Comparison of ENCODE assay signal across 8 mouse cellular contexts in the genomic region with DNA sequence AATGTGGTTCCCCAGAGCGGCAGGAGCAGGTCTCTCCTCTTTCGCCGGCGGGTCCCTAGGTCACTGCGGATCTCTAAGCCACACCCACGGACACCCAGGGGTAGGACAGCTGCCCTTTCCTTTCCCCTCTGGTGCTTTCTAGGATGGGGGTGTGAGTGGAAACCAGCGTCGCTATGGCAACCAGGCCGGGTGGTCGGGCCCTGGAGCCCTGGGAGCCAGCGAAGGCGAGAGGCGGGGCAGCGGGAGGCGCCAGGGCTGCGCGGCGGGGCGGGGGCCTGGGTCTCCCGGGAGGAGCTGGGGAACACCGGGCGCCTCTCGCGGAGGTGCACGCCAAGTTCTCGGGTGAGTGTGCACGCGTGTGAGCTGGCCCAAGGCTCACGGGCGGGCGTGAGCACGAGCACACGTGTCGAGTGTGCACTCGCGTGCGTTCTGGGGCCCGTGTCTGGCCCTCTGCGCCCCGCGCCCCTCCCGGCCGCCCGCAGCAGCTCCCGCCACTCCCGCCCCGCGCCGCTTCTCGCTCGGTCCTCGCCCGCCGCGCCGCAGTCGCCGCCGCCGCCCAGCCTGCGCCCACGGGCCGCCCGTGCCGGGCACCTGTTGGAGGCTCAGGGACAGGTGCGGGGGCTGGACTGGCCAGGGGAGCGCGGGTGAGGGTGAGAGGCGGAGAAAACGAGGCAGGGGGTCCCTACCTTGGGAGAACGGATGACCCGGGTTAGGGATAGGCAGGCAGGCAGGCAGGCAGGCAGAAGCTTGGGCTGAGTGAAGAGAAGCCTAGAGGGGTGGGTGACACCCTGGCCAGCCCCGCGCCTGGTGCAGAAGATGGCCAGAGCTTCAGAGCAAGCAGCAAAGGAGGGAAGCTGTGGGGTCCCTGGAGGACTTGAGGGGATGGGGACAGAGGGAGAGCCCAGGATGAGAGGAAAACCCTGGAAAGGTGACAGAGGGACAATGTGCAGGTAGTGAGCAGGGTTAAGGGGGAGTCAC. TPM values are rescaled to one million over a fixed set of nuclear protein-coding genes. Genes with fewer than 3 reads are reported as not detected.
DNase-seq lines count a peak whose midpoint lies in the region; ATAC-seq and TF ChIP-seq lines count a peak whose summit lies in the region.

No protein-coding gene starts in this region.

- WGBS in kidney, embryonic 16.5 days = under 1% methylated on average over 48 of the region's 74 CpGs
- WGBS in embryonic facial prominence, embryonic 13.5 days = 2% methylated on average over 67 of the region's 74 CpGs
- WGBS in limb, embryonic 13.5 days = 1% methylated on average over 54 of the region's 74 CpGs
- WGBS in small intestine, adult 2 months = 1% methylated on average over 72 of the region's 74 CpGs

- H3K9me3 ChIP-seq in kidney, embryonic 16.5 days (ENCODE audit: low read length) = no peaks in the 10 kb centered on the region
- H3K9me3 ChIP-seq in embryonic facial prominence, embryonic 13.5 days = no peaks in the 10 kb centered on the region
- no peaks in the 10 kb centered on the region for H3K9me3 ChIP-seq in limb, embryonic 13.5 days

- H3K27me3 ChIP-seq in kidney, embryonic 16.5 days (ENCODE audit: insufficient read depth, low read length) = peaks cover 15% of the 10 kb centered on the region
- peaks cover 45% of the 10 kb centered on the region for H3K27me3 ChIP-seq in embryonic facial prominence, embryonic 13.5 days
- peaks cover 46% of the 10 kb centered on the region for H3K27me3 ChIP-seq in limb, embryonic 13.5 days
- peaks cover 27% of the 10 kb centered on the region for H3K27me3 ChIP-seq in small intestine, adult 2 months (ENCODE audit: control insufficient read depth, insufficient read depth, low read length)

- H3K36me3 ChIP-seq in kidney, embryonic 16.5 days (ENCODE audit: insufficient read depth, low read length) = peaks cover 7% of the 10 kb centered on the region
- H3K36me3 ChIP-seq in embryonic facial prominence, embryonic 13.5 days = peaks cover 12% of the 10 kb centered on the region
- peaks cover 12% of the 10 kb centered on the region for H3K36me3 ChIP-seq in limb, embryonic 13.5 days
- peaks cover 4% of the 10 kb centered on the region for H3K36me3 ChIP-seq in small intestine, adult 2 months (ENCODE audit: control insufficient read depth, insufficient read depth, low read length)

- H3K27ac ChIP-seq in kidney, embryonic 16.5 days (ENCODE audit: low read length) = no peak overlapping the region
- no peak overlapping the region for H3K27ac ChIP-seq in embryonic facial prominence, embryonic 13.5 days
- H3K27ac ChIP-seq in limb, embryonic 13.5 days = no peak overlapping the region
- no peak overlapping the region for H3K27ac ChIP-seq in small intestine, adult 2 months (ENCODE audit: insufficient read depth, low read depth, low read length)

- peak; percentile 40 for ATAC-seq in kidney, embryonic 16.5 days (ENCODE audit: low FRiP score, low TSS enrichment)
- no peak for ATAC-seq in embryonic facial prominence, embryonic 13.5 days (ENCODE audit: insufficient number of reproducible peaks, insufficient read depth, low FRiP score, low TSS enrichment, low read depth)
- ATAC-seq in limb, embryonic 13.5 days (ENCODE audit: low FRiP score, low read depth) = peak; percentile 49; the same call in 1 of the 2 replicates

- no peak for TF ChIP-seq CTCF in small intestine, adult 2 months (IDR thresholded peaks at IDR 0.05; ENCODE audit: extremely low read depth, insufficient read length, insufficient replicate concordance, low read depth, low read length)

- no peak for DNase-seq in kidney, adult 11 months
- peak; percentile 66 for DNase-seq in ZHBTc4 (ENCODE audit: low read depth, low spot score)
- no peak for DNase-seq in gastrocnemius, adult 18-20 months (ENCODE audit: low spot score)
- no peak for DNase-seq in thymus, postnatal 14 days

- peak overlapping the region; percentile 74 for H3K9ac ChIP-seq in kidney, embryonic 16.5 days (replicated peaks; ENCODE audit: low read length)
- peak overlapping the region; percentile 75 for H3K9ac ChIP-seq in embryonic facial prominence, embryonic 13.5 days
- peak overlapping the region; percentile 70 for H3K9ac ChIP-seq in limb, embryonic 13.5 days

- peak overlapping the region; percentile 99 for H3K4me2 ChIP-seq in kidney, embryonic 16.5 days (replicated peaks; ENCODE audit: low read depth, low read length)
- peak overlapping the region; percentile 100 for H3K4me2 ChIP-seq in embryonic facial prominence, embryonic 13.5 days
- H3K4me2 ChIP-seq in limb, embryonic 13.5 days (replicated peaks) = peak overlapping the region; percentile 99

- H3K4me3 ChIP-seq in kidney, embryonic 16.5 days (ENCODE audit: low read length) = peak overlapping the region; percentile 57
- peak overlapping the region; percentile 56 for H3K4me3 ChIP-seq in embryonic facial prominence, embryonic 13.5 days
- H3K4me3 ChIP-seq in limb, embryonic 13.5 days = peak overlapping the region; percentile 59
- H3K4me3 ChIP-seq in small intestine, adult 2 months (ENCODE audit: low read depth, low read length) = peak overlapping the region; percentile 53

- TF ChIP-seq POLR2A in small intestine, adult 2 months (IDR thresholded peaks at IDR 0.05; ENCODE audit: low read depth, low read length) = no peak

- H3K4me1 ChIP-seq in kidney, embryonic 16.5 days (ENCODE audit: insufficient read depth, low read length) = peaks cover 22% of the 10 kb centered on the region
- H3K4me1 ChIP-seq in embryonic facial prominence, embryonic 13.5 days = peaks cover 29% of the 10 kb centered on the region
- H3K4me1 ChIP-seq in limb, embryonic 13.5 days = peaks cover 20% of the 10 kb centered on the region
- peaks cover 7% of the 10 kb centered on the region; the same call in 1 of the 2 replicates for H3K4me1 ChIP-seq in small intestine, adult 2 months (ENCODE audit: control insufficient read depth, insufficient read depth, insufficient read length, low read length)

RNA-seq across cellular contexts. Expression of gene Doc2a, which starts 0.5 kb away (rescaled TPM):
- 7.8 and 8.7 TPM in 2 replicates for polyA plus RNA-seq in kidney, embryonic 16.5 days (2015; fragmentation: Nextera tagmentation; extraction: Ambion mirVana)
- polyA plus RNA-seq in embryonic facial prominence, embryonic 13.5 days (2015; fragmentation: Nextera tagmentation; extraction: Ambion mirVana) = 1.6 and 1.9 TPM in 2 replicates
- polyA plus RNA-seq in limb, embryonic 13.5 days (2015; fragmentation: Nextera tagmentation; extraction: Ambion mirVana) = 1.5 and 1.9 TPM in 2 replicates
- not detected in 2 replicates for polyA plus RNA-seq in small intestine, adult 2 months (2012; rRNA removed)
- not detected for total RNA-seq in gastrocnemius, adult 18-20 months (2021)

RNA-seq across cellular contexts. Expression of gene Hirip3, which starts 14.1 kb away (rescaled TPM):
- 32.6 and 42.7 TPM in 2 replicates for polyA plus RNA-seq in kidney, embryonic 16.5 days (2015; fragmentation: Nextera tagmentation; extraction: Ambion mirVana)
- 37.5 and 43.0 TPM in 2 replicates for polyA plus RNA-seq in embryonic facial prominence, embryonic 13.5 days (2015; fragmentation: Nextera tagmentation; extraction: Ambion mirVana)
- 39.8 and 48.3 TPM in 2 replicates for polyA plus RNA-seq in limb, embryonic 13.5 days (2015; fragmentation: Nextera tagmentation; extraction: Ambion mirVana)
- 1.3 and 3.6 TPM in 2 replicates for polyA plus RNA-seq in small intestine, adult 2 months (2012; rRNA removed)
- 1 to 10 TPM; 5.0 to 5.4 TPM for total RNA-seq in gastrocnemius, adult 18-20 months (2021)

RNA-seq across cellular contexts. Expression of gene Ino80e, which starts 14.5 kb away (rescaled TPM):
- polyA plus RNA-seq in kidney, embryonic 16.5 days (2015; fragmentation: Nextera tagmentation; extraction: Ambion mirVana) = 75.3 and 88.0 TPM in 2 replicates
- 84.1 and 108 TPM in 2 replicates for polyA plus RNA-seq in embryonic facial prominence, embryonic 13.5 days (2015; fragmentation: Nextera tagmentation; extraction: Ambion mirVana)
- 96.8 and 108 TPM in 2 replicates for polyA plus RNA-seq in limb, embryonic 13.5 days (2015; fragmentation: Nextera tagmentation; extraction: Ambion mirVana)
- polyA plus RNA-seq in small intestine, adult 2 months (2012; rRNA removed) = 16.5 and 42.8 TPM in 2 replicates
- 10 to 100 TPM in 1 of 2 experiments, 1 to 10 TPM in 1; 8.4 to 12.3 TPM for total RNA-seq in gastrocnemius, adult 18-20 months (2021)

RNA-seq across cellular contexts. Expression of gene 4930451I11Rik, which starts 16.3 kb away (rescaled TPM):
- polyA plus RNA-seq in kidney, embryonic 16.5 days (2015; fragmentation: Nextera tagmentation; extraction: Ambion mirVana) = not detected in 2 replicates
- not detected in 2 replicates for polyA plus RNA-seq in embryonic facial prominence, embryonic 13.5 days (2015; fragmentation: Nextera tagmentation; extraction: Ambion mirVana)
- polyA plus RNA-seq in limb, embryonic 13.5 days (2015; fragmentation: Nextera tagmentation; extraction: Ambion mirVana) = not detected in 2 replicates
- polyA plus RNA-seq in small intestine, adult 2 months (2012; rRNA removed) = not detected in 2 replicates
- not detected for total RNA-seq in gastrocnemius, adult 18-20 months (2021)

RNA-seq across cellular contexts. Expression of gene Taok2, which starts 36.8 kb away (rescaled TPM):
- polyA plus RNA-seq in kidney, embryonic 16.5 days (2015; fragmentation: Nextera tagmentation; extraction: Ambion mirVana) = 58.6 and 59.9 TPM in 2 replicates
- polyA plus RNA-seq in embryonic facial prominence, embryonic 13.5 days (2015; fragmentation: Nextera tagmentation; extraction: Ambion mirVana) = 53.4 and 53.6 TPM in 2 replicates
- 54.4 and 57.2 TPM in 2 replicates for polyA plus RNA-seq in limb, embryonic 13.5 days (2015; fragmentation: Nextera tagmentation; extraction: Ambion mirVana)
- polyA plus RNA-seq in small intestine, adult 2 months (2012; rRNA removed) = 42.3 and 77.4 TPM in 2 replicates
- total RNA-seq in gastrocnemius, adult 18-20 months (2021) = 10 to 100 TPM; 19.7 to 21.9 TPM
